Comparison of ENCODE assay signal across 20 mouse cellular contexts in the genomic region with DNA sequence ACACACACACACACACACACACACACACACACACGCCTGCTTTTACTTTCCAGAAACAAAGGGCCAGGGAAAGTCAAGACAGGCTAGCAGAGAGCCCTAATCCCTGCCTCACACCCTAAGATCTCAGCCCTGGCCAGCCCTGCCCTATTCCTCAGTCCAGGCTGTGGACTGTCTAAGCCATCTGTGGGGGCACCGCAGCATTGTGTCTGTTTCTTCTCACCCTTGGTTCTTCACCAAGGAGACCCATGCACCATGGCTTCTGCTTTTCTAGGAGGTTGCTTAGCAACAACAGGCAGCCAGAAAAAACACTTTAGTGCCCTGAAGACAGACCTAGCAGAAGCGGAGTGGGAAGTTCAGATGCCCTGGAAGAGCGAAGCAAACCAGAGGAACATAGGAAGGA. TPM values are rescaled to one million over a fixed set of nuclear protein-coding genes. Genes with fewer than 3 reads are reported as not detected.
A peak's percentile ranks its signal among the peaks of the same experiment; 100 is the strongest.
DNase-seq lines count a peak whose midpoint lies in the region; ATAC-seq and TF ChIP-seq lines count a peak whose summit lies in the region.
"Had no signal": no experiment of that assay in that cellular context is flagged by ENCODE, and none has a peak within 500 bp of the region (broad histone marks: within the 10 kb centered on the region; RNA-seq: fewer than 3 reads in every experiment).

No protein-coding gene starts in this region.

- no peak overlapping the region for H3K9ac ChIP-seq in forebrain, embryonic 14.5 days (ENCODE audit: low read length)
- no peak overlapping the region for H3K9ac ChIP-seq in forebrain, embryonic 15.5 days (replicated peaks)
- no peak overlapping the region for H3K9ac ChIP-seq in CH12.LX (ENCODE audit: insufficient read depth, low read depth)
- no peak overlapping the region for H3K9ac ChIP-seq in midbrain, postnatal 0 days (replicated peaks; ENCODE audit: low read length, poor library complexity, severe bottlenecking)
- H3K9ac ChIP-seq: heart, embryonic 15.5 days; liver, embryonic 13.5 days had no signal

- intact Hi-C loops in heart, postnatal 14 days (cut with DNase I), result no loop called here

- no peak overlapping the region for H3K27ac ChIP-seq in forebrain, embryonic 14.5 days (ENCODE audit: low read depth, low read length)
- H3K27ac ChIP-seq in forebrain, embryonic 15.5 days (replicated peaks), result no peak overlapping the region
- no peak overlapping the region for H3K27ac ChIP-seq in CH12.LX (ENCODE audit: insufficient read depth, low read depth)
- peak overlapping the region; percentile 62 for H3K27ac ChIP-seq in midbrain, postnatal 0 days (ENCODE audit: low read depth, low read length)
- H3K27ac ChIP-seq: heart, embryonic 15.5 days; limb, embryonic 10.5 days; liver, embryonic 13.5 days had no signal

- TF ChIP-seq POLR2A in CH12.LX (IDR thresholded peaks at IDR 0.05; ENCODE audit: low read depth, low read length), result no peak

- H3K36me3 ChIP-seq in forebrain, embryonic 14.5 days (ENCODE audit: control insufficient read depth, insufficient read depth, low read length), result no peaks in the 10 kb centered on the region
- no peaks in the 10 kb centered on the region for H3K36me3 ChIP-seq in forebrain, embryonic 15.5 days
- no peaks in the 10 kb centered on the region for H3K36me3 ChIP-seq in CH12.LX (replicated peaks in 1 of 2; ENCODE audit: control insufficient read depth in 1 of 2, insufficient read depth in 1 of 2, low read length in 1 of 2)
- no peaks in the 10 kb centered on the region for H3K36me3 ChIP-seq in midbrain, postnatal 0 days (ENCODE audit: insufficient read depth, low read length)
- H3K36me3 ChIP-seq: heart, embryonic 15.5 days; limb, embryonic 10.5 days; liver, embryonic 13.5 days had no signal

- H3K9me3 ChIP-seq in forebrain, embryonic 14.5 days (replicated peaks; ENCODE audit: control insufficient read depth, low read length), result no peaks in the 10 kb centered on the region
- no peaks in the 10 kb centered on the region for H3K9me3 ChIP-seq in forebrain, embryonic 15.5 days
- no peaks in the 10 kb centered on the region for H3K9me3 ChIP-seq in CH12.LX (replicated peaks; ENCODE audit: low read length)
- H3K9me3 ChIP-seq in midbrain, postnatal 0 days (ENCODE audit: low read length), result no peaks in the 10 kb centered on the region
- H3K9me3 ChIP-seq: heart, embryonic 15.5 days; limb, embryonic 10.5 days; liver, embryonic 13.5 days had no signal

- TF ChIP-seq CTCF in CH12.LX (conservative IDR thresholded peaks at IDR 0.05 in 1 of 2, IDR thresholded peaks at IDR 0.05 in 1 of 2; ENCODE audit: low read depth in 2 of 2, low read length in 2 of 2), result no peak
- TF ChIP-seq CTCF in midbrain, postnatal 0 days (IDR thresholded peaks at IDR 0.05), result no peak

- H3K4me2 ChIP-seq in forebrain, embryonic 14.5 days (ENCODE audit: low read length), result no peak overlapping the region
- no peak overlapping the region for H3K4me2 ChIP-seq in forebrain, embryonic 15.5 days (replicated peaks)
- H3K4me2 ChIP-seq in CH12.LX (ENCODE audit: insufficient read depth, low read depth, poor library complexity, severe bottlenecking), result no peak overlapping the region
- H3K4me2 ChIP-seq in midbrain, postnatal 0 days (ENCODE audit: low read depth, low read length, poor library complexity, severe bottlenecking), result no peak overlapping the region
- H3K4me2 ChIP-seq: heart, embryonic 15.5 days; liver, embryonic 13.5 days had no signal

- TF ChIP-seq RAD21 in CH12.LX (IDR thresholded peaks at IDR 0.05; ENCODE audit: low read depth, low read length), result no peak

- H3K4me1 ChIP-seq in forebrain, embryonic 14.5 days (ENCODE audit: control insufficient read depth, insufficient read depth, low read length), result no peaks in the 10 kb centered on the region
- peaks cover 4% of the 10 kb centered on the region; the same call in 1 of the 2 replicates for H3K4me1 ChIP-seq in forebrain, embryonic 15.5 days
- peaks cover 2 to 20% of the 10 kb centered on the region in 2 experiments; a peak in 1 of 4 replicates for H3K4me1 ChIP-seq in CH12.LX (ENCODE audit: control insufficient read depth in 1 of 2, insufficient read depth in 2 of 2)
- peaks cover 4% of the 10 kb centered on the region for H3K4me1 ChIP-seq in midbrain, postnatal 0 days (ENCODE audit: insufficient read depth, low read length)
- H3K4me1 ChIP-seq: heart, embryonic 15.5 days; liver, embryonic 13.5 days had no signal

- H3K27me3 ChIP-seq in forebrain, embryonic 14.5 days (replicated peaks; ENCODE audit: control insufficient read depth, insufficient read depth, low read length), result no peaks in the 10 kb centered on the region
- no peaks in the 10 kb centered on the region for H3K27me3 ChIP-seq in forebrain, embryonic 15.5 days
- peaks cover 2% of the 10 kb centered on the region for H3K27me3 ChIP-seq in CH12.LX (replicated peaks)
- H3K27me3 ChIP-seq in midbrain, postnatal 0 days (ENCODE audit: insufficient read depth, low read length), result no peaks in the 10 kb centered on the region

- WGBS in forebrain, embryonic 14.5 days, result 62% methylated on average over 3 of the region's 4 CpGs
- WGBS in forebrain, embryonic 15.5 days, result 48% methylated on average over 4 of the region's 4 CpGs
- WGBS in midbrain, postnatal 0 days, result 30% methylated on average over 4 of the region's 4 CpGs

- DNase-seq in forebrain, embryonic 14.5 days (ENCODE audit: low spot score), result peak; percentile 19
- peak; percentile 10 for DNase-seq in CH12.LX (ENCODE audit: extremely low read depth)
- DNase-seq in midbrain, postnatal 0 days (ENCODE audit: low spot score), result peak; percentile 57
- no peak for DNase-seq in ovary, postnatal 14 days (ENCODE audit: low spot score)
- no peak for DNase-seq in urinary bladder, postnatal 36 days (ENCODE audit: low spot score in 2 of 2)
- no peak for DNase-seq in heart, postnatal 14 days
- DNase-seq: adrenal gland, postnatal 14 days; gastrocnemius, postnatal 25 days; kidney, adult 8-10 months; kidney, postnatal 4 days; layer of hippocampus, postnatal 36 days; liver, embryonic 13.5 days; thymus, postnatal 25 days had no signal

- no peaks in the 10 kb centered on the region for H3K79me2 ChIP-seq in CH12.LX (replicated peaks; ENCODE audit: control insufficient read depth, extremely low read depth, insufficient read depth, poor library complexity, severe bottlenecking)

- ATAC-seq in forebrain, embryonic 14.5 days, result no peak
- ATAC-seq in forebrain, embryonic 15.5 days (replicated peaks), result no peak
- ATAC-seq in hematopoietic stem cell, adult 5-6 weeks (replicated peaks in 1 of 2; ENCODE audit: insufficient read depth in 1 of 2, low FRiP score in 2 of 2, low TSS enrichment in 1 of 2, low read depth in 1 of 2, poor library complexity in 2 of 2, severe bottlenecking in 2 of 2), result peak; percentile 89 to 91
- ATAC-seq in midbrain, postnatal 0 days (ENCODE audit: low FRiP score), result no peak
- ATAC-seq: lung, postnatal 0 days had no signal

- no peak overlapping the region for H3K4me3 ChIP-seq in forebrain, embryonic 14.5 days (ENCODE audit: low read depth, low read length)
- H3K4me3 ChIP-seq in forebrain, embryonic 15.5 days, result no peak overlapping the region
- no peak overlapping the region for H3K4me3 ChIP-seq in CH12.LX (replicated peaks in 1 of 3; ENCODE audit: low read depth in 2 of 3, low read length in 2 of 3, poor library complexity in 1 of 3)
- no peak overlapping the region for H3K4me3 ChIP-seq in midbrain, postnatal 0 days (ENCODE audit: low read depth, low read length)
- H3K4me3 ChIP-seq: heart, embryonic 15.5 days; limb, embryonic 10.5 days; liver, embryonic 13.5 days had no signal

- TF ChIP-seq EP300 in CH12.LX (IDR thresholded peaks at IDR 0.05; ENCODE audit: low read length), result no peak

- in situ Hi-C loops in CH12.LX (cut with MboI; ENCODE audit: low pct_ligation_motif_present, low pct_unique_long_range_greater_than_20kb, low sequenced_read_pairs), result no loop called here

- dilution Hi-C loops in CH12.LX (cut with MboI; ENCODE audit: extremely low pct_ligation_motif_present, extremely low pct_unique_long_range_greater_than_20kb, low sequenced_read_pairs), result no loop called here

RNA-seq across cellular contexts. Expression of gene Lpo, which starts 16.7 kb away (rescaled TPM):
- polyA plus RNA-seq in forebrain, embryonic 14.5 days (2014; fragmentation: Nextera tagmentation; extraction: Ambion mirVana), result 0.53 and 0.62 TPM in 2 replicates
- 0.62 and 0.89 TPM in 2 replicates for polyA plus RNA-seq in forebrain, embryonic 15.5 days (2015; fragmentation: Nextera tagmentation; extraction: Ambion mirVana)
- total RNA-seq in CH12.LX (2012; rRNA removed), result not detected in 2 replicates
- total RNA-seq in CH12.LX (2014; rRNA removed), result not detected in 2 replicates
- not detected in 2 replicates for polyA plus RNA-seq in CH12.LX (2012; ENCODE audit: insufficient read length, low read depth)
- total RNA-seq in hematopoietic stem cell, adult 5-6 weeks (2017), result not detected in 2 replicates
- 1.5 and 2.5 TPM in 2 replicates for total RNA-seq in midbrain, postnatal 0 days (2014; rRNA removed)
- 3.8 and 4.0 TPM in 2 replicates for polyA plus RNA-seq in midbrain, postnatal 0 days (2015; fragmentation: Nextera tagmentation; extraction: Ambion mirVana)
- total RNA-seq in heart, postnatal 14 days (2021), result under 1 TPM in 1 of 2 experiments, not detected in 1; 0.22 TPM
- total RNA-seq: adrenal gland, postnatal 14 days; gastrocnemius, postnatal 25 days had no signal
- polyA plus RNA-seq: limb, embryonic 10.5 days; liver, embryonic 13.5 days; lung, postnatal 0 days; small intestine, adult 2 months had no signal

RNA-seq across cellular contexts. Expression of gene Mpo, which starts 18.0 kb away (rescaled TPM):
- 0.22 and 0.23 TPM in 2 replicates for polyA plus RNA-seq in forebrain, embryonic 14.5 days (2014; fragmentation: Nextera tagmentation; extraction: Ambion mirVana)
- polyA plus RNA-seq in forebrain, embryonic 15.5 days (2015; fragmentation: Nextera tagmentation; extraction: Ambion mirVana), result 0.18 and 0.27 TPM in 2 replicates
- total RNA-seq in CH12.LX (2012; rRNA removed), result not detected in 2 replicates
- total RNA-seq in CH12.LX (2014; rRNA removed), result not detected in 2 replicates
- not detected in 2 replicates for polyA plus RNA-seq in CH12.LX (2012; ENCODE audit: insufficient read length, low read depth)
- 288 and 568 TPM in 2 replicates for total RNA-seq in hematopoietic stem cell, adult 5-6 weeks (2017)
- total RNA-seq in midbrain, postnatal 0 days (2014; rRNA removed), result 0.19 TPM in 1 of 2 replicates, not detected in the other
- 0.20 TPM in 1 of 2 replicates, not detected in the other for polyA plus RNA-seq in midbrain, postnatal 0 days (2015; fragmentation: Nextera tagmentation; extraction: Ambion mirVana)
- under 1 TPM in 1 of 2 experiments, not detected in 1; 0.61 TPM for total RNA-seq in heart, postnatal 14 days (2021)
- total RNA-seq: gastrocnemius, postnatal 25 days had no signal
- polyA plus RNA-seq: frontal cortex, adult 2 months had no signal

RNA-seq across cellular contexts. Expression of gene Mks1, which starts 41.6 kb away (rescaled TPM):
- 9.1 and 10.4 TPM in 2 replicates for polyA plus RNA-seq in forebrain, embryonic 14.5 days (2014; fragmentation: Nextera tagmentation; extraction: Ambion mirVana)
- polyA plus RNA-seq in forebrain, embryonic 15.5 days (2015; fragmentation: Nextera tagmentation; extraction: Ambion mirVana), result 12.1 and 13.3 TPM in 2 replicates
- 17.9 and 24.4 TPM in 2 replicates for total RNA-seq in CH12.LX (2012; rRNA removed)
- 16.9 and 20.4 TPM in 2 replicates for total RNA-seq in CH12.LX (2014; rRNA removed)
- polyA plus RNA-seq in CH12.LX (2012; ENCODE audit: insufficient read length, low read depth), result 26.3 and 27.7 TPM in 2 replicates
- 4.6 and 7.1 TPM in 2 replicates for total RNA-seq in hematopoietic stem cell, adult 5-6 weeks (2017)
- total RNA-seq in midbrain, postnatal 0 days (2014; rRNA removed), result 9.1 and 16.0 TPM in 2 replicates
- 8.5 and 10.5 TPM in 2 replicates for polyA plus RNA-seq in midbrain, postnatal 0 days (2015; fragmentation: Nextera tagmentation; extraction: Ambion mirVana)
- total RNA-seq in heart, postnatal 14 days (2021), result 1 to 10 TPM; 2.1 to 2.9 TPM

RNA-seq across cellular contexts. Expression of gene Tspoap1, which starts 51.1 kb away (rescaled TPM):
- polyA plus RNA-seq in forebrain, embryonic 14.5 days (2014; fragmentation: Nextera tagmentation; extraction: Ambion mirVana), result 13.5 and 20.2 TPM in 2 replicates
- polyA plus RNA-seq in forebrain, embryonic 15.5 days (2015; fragmentation: Nextera tagmentation; extraction: Ambion mirVana), result 30.3 and 31.8 TPM in 2 replicates
- total RNA-seq in CH12.LX (2012; rRNA removed) (19.9 and 36.9 TPM in 2 replicates), CH12.LX (2014; rRNA removed) (12.8 and 16.5 TPM in 2 replicates)
- polyA plus RNA-seq in CH12.LX (2012; ENCODE audit: insufficient read length, low read depth), result 11.6 and 12.3 TPM in 2 replicates
- total RNA-seq in hematopoietic stem cell, adult 5-6 weeks (2017), result 6.8 and 7.7 TPM in 2 replicates
- 206 and 215 TPM in 2 replicates for total RNA-seq in midbrain, postnatal 0 days (2014; rRNA removed)
- 47.3 and 57.8 TPM in 2 replicates for polyA plus RNA-seq in midbrain, postnatal 0 days (2015; fragmentation: Nextera tagmentation; extraction: Ambion mirVana)
- total RNA-seq in heart, postnatal 14 days (2021), result under 1 TPM; 0.17 to 0.19 TPM

Comparison
In these comparisons a context has a peak if more than half of its experiments do, and no peak if none do; other contexts are left out.
1. ATAC-seq: peak in hematopoietic stem cell, adult 5-6 weeks (2 of 2); none in forebrain, embryonic 14.5 days (single experiment), forebrain, embryonic 15.5 days (single experiment) and midbrain, postnatal 0 days (single experiment).
2. DNase-seq: peak in forebrain, embryonic 14.5 days (single experiment), CH12.LX (single experiment) and midbrain, postnatal 0 days (single experiment); none in ovary, postnatal 14 days (single experiment), urinary bladder, postnatal 36 days (0 of 2) and heart, postnatal 14 days (0 of 2).
3. RNA of gene Mpo, which starts 18.0 kb away (total RNA-seq): 288 to 568 TPM in hematopoietic stem cell, adult 5-6 weeks; 0.61 TPM in heart, postnatal 14 days, not detected in CH12.LX and 0.19 TPM in midbrain, postnatal 0 days; every median in the first group is over 100 times any median in the second.